Mouse (Mus musculus): ENCODE results near the gene Grasp. TPM values are rescaled to one million over a fixed set of nuclear protein-coding genes. Genes with fewer than 3 reads are reported as not detected.

The Grasp gene
- total RNA-seq (2023), result 10 to 100 TPM; 15.2 to 17.9 TPM

GRCm38 (mm10) chr15:101224006-101224906 is at the start of gene Grasp:
TSS of gene Grasp (plus strand) at chr15:101224188.

GRCm38 (mm10) chr15:101253886-101254795 is 30.2 kb downstream of the Grasp start, which contains the start of gene Nr4a1:
TSS of gene Nr4a1 (plus strand) at chr15:101254269.

Other genes with a start within 250 kb of the Grasp start
- gene Gm47841, start 176.8 kb upstream of the Grasp start, total RNA-seq (2023), result not detected
- 1 to 10 TPM in 1 of 2 experiments, under 1 TPM in 1; 0.89 to 1.0 TPM for gene Fignl2, start 145.6 kb upstream of the Grasp start, total RNA-seq (2023)
- gene Ankrd33, start 108.4 kb upstream of the Grasp start, total RNA-seq (2023), result not detected
- 10 to 100 TPM; 52.6 to 61.6 TPM for gene Acvrl1, start 95.7 kb upstream of the Grasp start, total RNA-seq (2023)
- 10 to 100 TPM; 25.7 to 26.7 TPM for gene Acvr1b, start 50.1 kb upstream of the Grasp start, total RNA-seq (2023)
- gene Nr4a1, start 30.1 kb downstream of the Grasp start, total RNA-seq (2023), result 1,000 to 10,000 TPM; 2,185 to 2,202 TPM
- gene Atg101, start 60.1 kb downstream of the Grasp start, total RNA-seq (2023), result 10 to 100 TPM; 42.9 to 44.5 TPM
- gene 6030408B16Rik, start 69.0 kb downstream of the Grasp start, total RNA-seq (2023), result under 1 TPM; 0.46 to 0.79 TPM
- gene Krt80, start 146.0 kb downstream of the Grasp start, total RNA-seq (2023), result 100 to 1,000 TPM; 169 to 182 TPM
- 1 to 10 TPM; 6.9 to 7.7 TPM for gene Krt7, start 186.9 kb downstream of the Grasp start, total RNA-seq (2023)
- not detected for gene Krt87, start 214.6 kb downstream of the Grasp start, total RNA-seq (2023)
- not detected for gene Krt88, start 223.6 kb downstream of the Grasp start, total RNA-seq (2023)
- not detected for gene Krt81, start 239.6 kb downstream of the Grasp start, total RNA-seq (2023)
- gene Krt86, start 249.3 kb downstream of the Grasp start, total RNA-seq (2023), result under 1 TPM; 0.27 to 0.73 TPM